9 mouse cellular contexts compared by ENCODE assay signal in the genomic region with DNA sequence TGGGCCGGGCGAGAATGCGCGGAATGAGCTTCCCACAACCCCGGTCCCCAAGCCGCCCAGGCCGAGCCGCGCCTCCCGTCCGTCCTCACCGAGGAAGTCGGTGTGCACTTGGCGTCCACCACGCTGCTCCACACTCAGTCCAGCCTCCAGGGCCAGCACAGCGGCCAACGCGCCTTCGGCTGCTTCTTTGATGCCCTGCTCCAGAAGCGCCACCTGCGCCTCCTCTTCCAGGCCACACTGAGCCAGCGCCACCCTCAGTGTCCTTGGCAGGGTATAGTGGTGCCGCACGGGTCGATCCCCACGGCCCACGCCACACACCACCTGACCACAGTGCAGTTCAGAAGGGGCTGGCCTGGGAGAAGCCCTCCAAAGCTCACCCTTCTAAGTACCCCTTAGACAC. TPM values are rescaled to one million over a fixed set of nuclear protein-coding genes. Genes with fewer than 3 reads are reported as not detected.
DNase-seq lines count a peak whose midpoint lies in the region; ATAC-seq and TF ChIP-seq lines count a peak whose summit lies in the region.
"Had no signal": no experiment of that assay in that cellular context is flagged by ENCODE, and none has a peak within 500 bp of the region (broad histone marks: within the 10 kb centered on the region; RNA-seq: fewer than 3 reads in every experiment).

No protein-coding gene starts in this region.

- H3K4me1 ChIP-seq in heart, embryonic 12.5 days (replicated peaks): peaks cover 36% of the 10 kb centered on the region
- H3K4me1 ChIP-seq in G1E (ENCODE audit: insufficient read depth, low read depth, low read length): peaks cover 35% of the 10 kb centered on the region
- peaks cover 10% of the 10 kb centered on the region for H3K4me1 ChIP-seq in forebrain, embryonic 13.5 days
- H3K4me1 ChIP-seq in liver, embryonic 14.5 days (replicated peaks; ENCODE audit: control insufficient read depth in 2 of 2, insufficient read depth in 2 of 2, low read length in 1 of 2): peaks cover 4 to 5% of the 10 kb centered on the region in 2 experiments

- 9% methylated on average over 27 of the region's 27 CpGs for WGBS in heart, embryonic 12.5 days
- 7% methylated on average over 26 of the region's 27 CpGs for WGBS in forebrain, embryonic 13.5 days
- WGBS in liver, embryonic 14.5 days (ENCODE audit: insufficient replicate concordance): 13% methylated on average over 27 of the region's 27 CpGs

- TF ChIP-seq EP300 in liver, embryonic 14.5 days (IDR thresholded peaks at IDR 0.05; ENCODE audit: low read depth): no peak

- peak overlapping the region; percentile 48 for H3K4me3 ChIP-seq in heart, embryonic 12.5 days
- peak overlapping the region; percentile 70 for H3K4me3 ChIP-seq in G1E (ENCODE audit: low read depth, low read length)
- peak overlapping the region; percentile 44 for H3K4me3 ChIP-seq in forebrain, embryonic 13.5 days
- peak overlapping the region; percentile 42 to 57 for H3K4me3 ChIP-seq in liver, embryonic 14.5 days (ENCODE audit: insufficient read depth in 1 of 2, low read depth in 2 of 2, low read length in 2 of 2)

- H3K4me2 ChIP-seq in heart, embryonic 12.5 days: peak overlapping the region; percentile 83
- peak overlapping the region; percentile 84 for H3K4me2 ChIP-seq in forebrain, embryonic 13.5 days
- H3K4me2 ChIP-seq in liver, embryonic 14.5 days (ENCODE audit: low read depth): peak overlapping the region; percentile 87

- no peak for DNase-seq in heart, adult 9 months (ENCODE audit: low spot score in 2 of 2)
- DNase-seq in G1E (ENCODE audit: low spot score): no peak
- DNase-seq in liver, embryonic 14.5 days (ENCODE audit: low read depth in 3 of 3, low spot score in 3 of 3): no peak
- DNase-seq in right cerebral cortex, adult 18-20 months: no peak
- no peak for DNase-seq in frontal cortex, postnatal 25 days (ENCODE audit: low spot score in 2 of 2)
- DNase-seq in right cerebral cortex, postnatal 25 days: no peak

- no peaks in the 10 kb centered on the region for H3K27me3 ChIP-seq in heart, embryonic 12.5 days (replicated peaks)
- H3K27me3 ChIP-seq in G1E (ENCODE audit: insufficient read depth, low read length): peaks cover 39% of the 10 kb centered on the region
- 0 out of 2 replicates have a peak, but pooled peaks cover 3% of the 10 kb centered on the region for H3K27me3 ChIP-seq in forebrain, embryonic 13.5 days
- H3K27me3 ChIP-seq in liver, embryonic 14.5 days (ENCODE audit: control insufficient read depth, insufficient read depth, low read length): no peaks in the 10 kb centered on the region
- H3K27me3 ChIP-seq: Patski had no signal

- no peaks in the 10 kb centered on the region for H3K9me3 ChIP-seq in heart, embryonic 12.5 days (replicated peaks)
- no peaks in the 10 kb centered on the region for H3K9me3 ChIP-seq in G1E (replicated peaks)
- H3K9me3 ChIP-seq in forebrain, embryonic 13.5 days (replicated peaks): no peaks in the 10 kb centered on the region
- no peaks in the 10 kb centered on the region for H3K9me3 ChIP-seq in liver, embryonic 14.5 days (ENCODE audit: control insufficient read depth, low read length)

- ATAC-seq in heart, embryonic 12.5 days (ENCODE audit: insufficient number of reproducible peaks, low FRiP score): peak; percentile 45
- ATAC-seq in G1E (ENCODE audit: extremely low read depth, insufficient number of reproducible peaks, low FRiP score, poor library complexity, severe bottlenecking): no peak
- peak; percentile 42 for ATAC-seq in forebrain, embryonic 13.5 days
- peak; percentile 54 for ATAC-seq in liver, embryonic 14.5 days (ENCODE audit: insufficient read depth)

- H3K9ac ChIP-seq in heart, embryonic 12.5 days: peak overlapping the region; percentile 86
- peak overlapping the region; percentile 83 for H3K9ac ChIP-seq in forebrain, embryonic 13.5 days
- H3K9ac ChIP-seq in liver, embryonic 14.5 days (replicated peaks): peak overlapping the region; percentile 50

- no peak for TF ChIP-seq CTCF in G1E (IDR thresholded peaks at IDR 0.05; ENCODE audit: low read depth, low read length)
- no peak for TF ChIP-seq CTCF in liver, embryonic 14.5 days (IDR thresholded peaks at IDR 0.05; ENCODE audit: low read depth)

- peak overlapping the region; percentile 80 for H3K27ac ChIP-seq in heart, embryonic 12.5 days (ENCODE audit: poor library complexity, severe bottlenecking)
- peak overlapping the region; percentile 88 for H3K27ac ChIP-seq in forebrain, embryonic 13.5 days
- peak overlapping the region; percentile 0; the same call in 1 of the 2 replicates for H3K27ac ChIP-seq in liver, embryonic 14.5 days

- H3K36me3 ChIP-seq in heart, embryonic 12.5 days: no peaks in the 10 kb centered on the region
- H3K36me3 ChIP-seq in G1E (replicated peaks): no peaks in the 10 kb centered on the region
- H3K36me3 ChIP-seq in forebrain, embryonic 13.5 days (ENCODE audit: poor library complexity, severe bottlenecking): no peaks in the 10 kb centered on the region
- H3K36me3 ChIP-seq in liver, embryonic 14.5 days (replicated peaks; ENCODE audit: control insufficient read depth, insufficient read depth, low read depth): no peaks in the 10 kb centered on the region

RNA-seq across cellular contexts. Expression of a gene that starts 5.5 kb away (rescaled TPM):
- 2.5 and 3.6 TPM in 2 replicates for polyA plus RNA-seq in heart, embryonic 12.5 days (2016; fragmentation: Nextera tagmentation; extraction: Ambion mirVana)
- total RNA-seq in G1E (2014; fragmentation: Nextera tagmentation): 1.2 and 3.2 TPM in 2 replicates
- 0.17 and 0.55 TPM in 2 replicates for total RNA-seq in G1E (2017)
- 0.37 and 0.48 TPM in 2 replicates for polyA plus RNA-seq in G1E (2012)
- polyA plus RNA-seq in forebrain, embryonic 13.5 days (2015; fragmentation: Nextera tagmentation; extraction: Ambion mirVana): 2.4 and 2.5 TPM in 2 replicates
- 0.32 and 0.44 TPM in 2 replicates for polyA plus RNA-seq in liver, embryonic 14.5 days (2012; rRNA removed)
- 0.18 and 0.71 TPM in 2 replicates for polyA plus RNA-seq in liver, embryonic 14.5 days (2014; fragmentation: Nextera tagmentation; extraction: Ambion mirVana)

RNA-seq across cellular contexts. Expression of a gene that starts 6.7 kb away (rescaled TPM):
- 52.9 and 55.7 TPM in 2 replicates for polyA plus RNA-seq in heart, embryonic 12.5 days (2016; fragmentation: Nextera tagmentation; extraction: Ambion mirVana)
- total RNA-seq in G1E (2014; fragmentation: Nextera tagmentation) (23.1 and 31.5 TPM in 2 replicates), G1E (2017) (16.1 and 23.6 TPM in 2 replicates)
- polyA plus RNA-seq in G1E (2012): 73.4 and 78.6 TPM in 2 replicates
- polyA plus RNA-seq in forebrain, embryonic 13.5 days (2015; fragmentation: Nextera tagmentation; extraction: Ambion mirVana): 56.6 and 61.6 TPM in 2 replicates
- polyA plus RNA-seq in liver, embryonic 14.5 days (2012; rRNA removed): 17.2 and 19.2 TPM in 2 replicates
- 19.5 and 19.9 TPM in 2 replicates for polyA plus RNA-seq in liver, embryonic 14.5 days (2014; fragmentation: Nextera tagmentation; extraction: Ambion mirVana)

RNA-seq across cellular contexts. Expression of a gene that starts 16.4 kb away (rescaled TPM):
- polyA plus RNA-seq in heart, embryonic 12.5 days (2016; fragmentation: Nextera tagmentation; extraction: Ambion mirVana): 0.73 and 1.1 TPM in 2 replicates
- total RNA-seq in G1E (2014; fragmentation: Nextera tagmentation) (88.5 and 107 TPM in 2 replicates), G1E (2017) (34.6 and 52.7 TPM in 2 replicates)
- 261 and 272 TPM in 2 replicates for polyA plus RNA-seq in G1E (2012)
- 0.33 and 0.65 TPM in 2 replicates for polyA plus RNA-seq in forebrain, embryonic 13.5 days (2015; fragmentation: Nextera tagmentation; extraction: Ambion mirVana)
- polyA plus RNA-seq in liver, embryonic 14.5 days (2012; rRNA removed): 12.5 and 16.3 TPM in 2 replicates
- polyA plus RNA-seq in liver, embryonic 14.5 days (2014; fragmentation: Nextera tagmentation; extraction: Ambion mirVana): 14.4 and 17.0 TPM in 2 replicates

RNA-seq across cellular contexts. Expression of a gene that starts 21.3 kb away (rescaled TPM):
- polyA plus RNA-seq in heart, embryonic 12.5 days (2016; fragmentation: Nextera tagmentation; extraction: Ambion mirVana): 1.5 and 1.6 TPM in 2 replicates
- total RNA-seq in G1E (2014; fragmentation: Nextera tagmentation): 12.8 and 13.0 TPM in 2 replicates
- 21.9 and 26.7 TPM in 2 replicates for total RNA-seq in G1E (2017)
- 32.8 and 36.0 TPM in 2 replicates for polyA plus RNA-seq in G1E (2012)
- 0.77 and 0.82 TPM in 2 replicates for polyA plus RNA-seq in forebrain, embryonic 13.5 days (2015; fragmentation: Nextera tagmentation; extraction: Ambion mirVana)
- polyA plus RNA-seq in liver, embryonic 14.5 days (2012; rRNA removed): 2.6 TPM in 2 replicates
- 2.5 and 4.0 TPM in 2 replicates for polyA plus RNA-seq in liver, embryonic 14.5 days (2014; fragmentation: Nextera tagmentation; extraction: Ambion mirVana)

RNA-seq across cellular contexts. Expression of a gene that starts 21.4 kb away (rescaled TPM):
- polyA plus RNA-seq in heart, embryonic 12.5 days (2016; fragmentation: Nextera tagmentation; extraction: Ambion mirVana): 115 and 122 TPM in 2 replicates
- total RNA-seq in G1E (2014; fragmentation: Nextera tagmentation) (325 and 345 TPM in 2 replicates), G1E (2017) (157 and 189 TPM in 2 replicates)
- 134 and 177 TPM in 2 replicates for polyA plus RNA-seq in G1E (2012)
- 126 and 144 TPM in 2 replicates for polyA plus RNA-seq in forebrain, embryonic 13.5 days (2015; fragmentation: Nextera tagmentation; extraction: Ambion mirVana)
- polyA plus RNA-seq in liver, embryonic 14.5 days (2012; rRNA removed): 57.5 and 59.2 TPM in 2 replicates
- polyA plus RNA-seq in liver, embryonic 14.5 days (2014; fragmentation: Nextera tagmentation; extraction: Ambion mirVana): 57.5 and 62.2 TPM in 2 replicates

Comparison
In these comparisons a context has a peak if more than half of its experiments do, and no peak if none do; other contexts are left out.
1. H3K27ac ChIP-seq: peak in every context shown above with its lines; median percentile 88 in forebrain, embryonic 13.5 days; 80 in heart, embryonic 12.5 days; 0 in liver, embryonic 14.5 days.
2. RNA of a gene that starts 16.4 kb away (polyA plus RNA-seq): 261 to 272 TPM in G1E; 12.5 to 17.0 TPM in liver, embryonic 14.5 days, 0.73 to 1.1 TPM in heart, embryonic 12.5 days and 0.33 to 0.65 TPM in forebrain, embryonic 13.5 days; every median in the first group is over 10 times any median in the second.
3. Peak in every context shown above with its lines, with median percentiles within 50 percentile points of each other: H3K4me2 ChIP-seq, H3K4me3 ChIP-seq and H3K9ac ChIP-seq.